Mouse (Mus musculus) neural tube, embryonic 14.5 days (tissue): ENCODE data around the gene B4galnt2. TPM values are rescaled to one million over a fixed set of nuclear protein-coding genes. Genes with fewer than 3 reads are reported as not detected.

Source experiments
- ATAC-seq: fragments of 200-750 bp; cut with Nextera tagmentation; 2 replicates; pipeline ENCODE4 v1.8.0; 2017; ENCODE audit warnings: low read depth, mild to moderate bottlenecking, moderate TSS enrichment, moderate library complexity
- H3K27ac ChIP-seq: fragments of 300-500 bp; sonication (generic); 2 replicates; pipeline ENCODE4 v1.5.1; 2014; ENCODE audit warnings: low read depth, mild to moderate bottlenecking, control low read depth, low read length, moderate library complexity, mixed read lengths
- H3K27me3 ChIP-seq: fragments of 300-500 bp; sonication (generic); 2 replicates; pipeline ENCODE4 v1.6.1; 2014; ENCODE audit warnings: low read length; ENCODE audit not compliant: control insufficient read depth, insufficient read depth
- H3K36me3 ChIP-seq: fragments of 300-500 bp; sonication (generic); 2 replicates; pipeline ENCODE4 v1.6.1; 2014; ENCODE audit warnings: low read length, mixed read lengths; ENCODE audit not compliant: control insufficient read depth, insufficient read depth
- H3K4me1 ChIP-seq: fragments of 300-500 bp; sonication (generic); 2 replicates; pipeline ENCODE4 v1.6.1; 2014; ENCODE audit warnings: low read length; ENCODE audit not compliant: control insufficient read depth, insufficient read depth
- H3K4me2 ChIP-seq: fragments of 300-500 bp; sonication (generic); 2 replicates; pipeline ENCODE4 v1.6.1; 2014; ENCODE audit warnings: mild to moderate bottlenecking, low read depth, low read length, control low read depth
- H3K4me3 ChIP-seq: fragments of 300-500 bp; sonication (generic); 2 replicates; pipeline ENCODE4 v1.5.1; 2014; ENCODE audit warnings: low read depth, low read length, control low read depth, mixed read lengths
- H3K9ac ChIP-seq: fragments of 300-500 bp; sonication (generic); replicated peaks from 2 replicates; pipeline ENCODE4 v1.6.1; 2014; ENCODE audit warnings: low read depth, mild to moderate bottlenecking, control low read depth, low read length, mixed read lengths
- H3K9me3 ChIP-seq: fragments of 300-500 bp; sonication (generic); 2 replicates; pipeline ENCODE4 v1.6.1; 2016; ENCODE audit warnings: low read length; ENCODE audit not compliant: control insufficient read depth
- WGBS: fragments of 180-500 bp; shearing (Covaris S2); extraction: QIAGEN DNeasy Blood & Tissue Kit; methylation state at CpG from one replicate; pipeline ENCODE4 v1.1.7; 2014; 5-methylcytosine and 5-hydroxymethylcytosine counted together
- polyA plus RNA-seq: library from polyadenylated mRNA; unstranded; fragments of >200 nt; fragmentation: Nextera tagmentation; extraction: Ambion mirVana; gene quantifications from 2 replicates; pipeline ENCODE4 v1.2.1, GENCODE M21; 2014

The B4galnt2 gene
- polyA plus RNA-seq, 1 experiment from 2014 or later, result not detected

DNA sequence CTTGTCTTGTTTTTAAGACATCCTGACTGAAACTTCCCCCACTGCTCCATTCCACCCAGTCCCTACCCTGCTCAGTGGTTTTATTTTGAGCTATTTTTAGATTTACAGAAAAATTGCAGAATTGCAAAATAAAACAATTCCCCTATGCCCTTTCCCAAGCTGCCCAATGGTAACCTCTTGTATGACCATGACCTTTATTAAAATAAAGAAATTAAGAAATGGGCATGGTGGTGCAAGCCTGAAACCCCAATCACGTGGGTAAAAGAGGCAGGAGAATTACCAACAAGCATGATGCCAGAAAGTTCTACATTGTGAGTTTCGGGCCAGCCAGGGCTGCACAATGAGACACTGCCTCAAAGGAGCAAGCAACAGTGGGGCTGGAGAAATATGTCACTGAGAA, 63.8 kb downstream of the B4galnt2 start:
- H3K9ac ChIP-seq, result no peak overlapping the region
- no peaks in the 10 kb centered on the region for H3K9me3 ChIP-seq
- no peak for ATAC-seq
- no peaks in the 10 kb centered on the region for H3K27me3 ChIP-seq
- no peak overlapping the region for H3K4me3 ChIP-seq
- WGBS, result 81% methylated on average over 2 of the region's 2 CpGs
- no peak overlapping the region for H3K4me2 ChIP-seq
- no peaks in the 10 kb centered on the region for H3K4me1 ChIP-seq
- no peaks in the 10 kb centered on the region for H3K36me3 ChIP-seq
- H3K27ac ChIP-seq, result no peak overlapping the region

DNA sequence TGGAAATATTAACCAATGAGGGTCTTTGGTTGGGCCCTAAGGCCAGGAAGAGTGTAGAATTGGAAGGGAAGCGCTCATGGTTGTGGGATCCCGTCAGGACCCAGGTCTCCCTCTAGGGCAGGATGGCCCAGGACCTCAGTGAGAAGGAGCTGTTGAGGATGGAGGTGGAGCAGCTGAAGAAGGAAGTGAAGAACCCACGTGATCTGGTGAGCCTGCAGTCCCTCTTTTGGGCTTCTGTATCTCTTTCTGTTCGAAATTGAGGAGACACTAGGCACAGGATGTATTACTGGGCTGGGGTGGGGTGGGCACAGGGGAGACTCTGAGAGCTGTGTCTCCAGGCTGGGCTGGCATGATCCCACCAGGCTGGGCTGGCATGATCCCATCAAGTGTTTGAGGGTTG, 69.8 kb downstream of the B4galnt2 start:
- no peak overlapping the region for H3K4me3 ChIP-seq
- ATAC-seq, result no peak
- no peak overlapping the region for H3K9ac ChIP-seq
- no peaks in the 10 kb centered on the region for H3K36me3 ChIP-seq
- WGBS, result 71% methylated on average over 4 of the region's 4 CpGs
- H3K4me2 ChIP-seq, result no peak overlapping the region
- no peak overlapping the region for H3K27ac ChIP-seq
- no peaks in the 10 kb centered on the region for H3K4me1 ChIP-seq
- no peaks in the 10 kb centered on the region for H3K27me3 ChIP-seq
- H3K9me3 ChIP-seq, result no peaks in the 10 kb centered on the region

DNA sequence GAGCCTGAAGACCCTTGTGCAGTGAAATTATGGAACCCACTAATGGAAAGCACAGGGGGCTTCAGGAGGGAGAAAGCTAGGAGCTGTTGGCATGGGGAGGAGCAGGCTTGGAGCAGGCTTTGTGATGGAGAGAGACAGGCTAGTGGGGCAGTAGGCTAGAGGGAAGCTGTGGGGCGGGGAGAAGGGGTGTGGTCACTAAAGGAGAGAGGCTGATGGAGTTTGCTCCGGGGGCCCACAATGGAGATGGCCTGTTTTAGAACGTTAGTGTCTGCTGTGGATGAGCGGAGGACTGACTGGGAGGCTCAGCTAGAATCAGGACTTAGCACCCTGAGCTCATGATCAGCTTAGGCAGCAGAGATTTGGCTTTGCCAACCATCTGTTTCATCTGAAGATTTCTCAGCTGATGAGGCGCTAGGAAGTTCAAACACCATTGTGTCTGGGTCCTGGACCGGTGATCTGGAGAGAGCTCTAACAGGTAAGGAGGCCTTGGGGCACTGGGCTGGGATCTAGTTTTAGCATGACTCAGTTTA, 71.2 kb downstream of the B4galnt2 start:
- no peak for ATAC-seq
- Histone ChIP-seq H3K27ac (no peak overlapping the region), H3K27me3 (no peaks in the 10 kb centered on the region), H3K4me3 (no peak overlapping the region), H3K4me1 (no peaks in the 10 kb centered on the region), H3K36me3 (no peaks in the 10 kb centered on the region), H3K9me3 (no peaks in the 10 kb centered on the region), H3K4me2 (no peak overlapping the region), H3K9ac (no peak overlapping the region)
- WGBS, result 53% methylated on average over 6 of the region's 6 CpGs

DNA sequence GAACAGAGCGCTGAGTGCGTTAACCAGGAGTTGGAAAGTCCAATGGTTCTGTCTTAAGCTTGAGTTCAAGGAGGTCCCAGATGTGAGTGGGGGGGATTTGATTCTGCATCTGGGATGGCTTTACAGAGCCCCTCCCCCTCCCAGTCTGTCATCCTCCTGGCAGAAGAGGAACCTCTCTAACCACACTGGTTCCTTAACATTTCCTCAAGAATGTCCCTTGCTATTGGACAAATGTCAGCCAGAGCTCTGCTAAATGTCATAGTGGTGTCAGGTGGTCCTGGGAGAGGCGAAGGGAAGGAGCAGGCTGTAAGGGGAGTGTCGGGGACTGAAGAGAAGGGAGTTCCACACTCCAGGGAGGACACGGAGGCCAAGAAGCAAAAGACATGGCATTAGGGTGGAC, 71.7 kb downstream of the B4galnt2 start:
- H3K4me2 ChIP-seq, result no peak overlapping the region
- no peak overlapping the region for H3K27ac ChIP-seq
- no peak overlapping the region for H3K4me3 ChIP-seq
- H3K36me3 ChIP-seq, result no peaks in the 10 kb centered on the region
- 75% methylated on average over 5 of the region's 5 CpGs for WGBS
- no peaks in the 10 kb centered on the region for H3K4me1 ChIP-seq
- no peaks in the 10 kb centered on the region for H3K9me3 ChIP-seq
- ATAC-seq, result no peak
- no peaks in the 10 kb centered on the region for H3K27me3 ChIP-seq
- no peak overlapping the region for H3K9ac ChIP-seq

DNA sequence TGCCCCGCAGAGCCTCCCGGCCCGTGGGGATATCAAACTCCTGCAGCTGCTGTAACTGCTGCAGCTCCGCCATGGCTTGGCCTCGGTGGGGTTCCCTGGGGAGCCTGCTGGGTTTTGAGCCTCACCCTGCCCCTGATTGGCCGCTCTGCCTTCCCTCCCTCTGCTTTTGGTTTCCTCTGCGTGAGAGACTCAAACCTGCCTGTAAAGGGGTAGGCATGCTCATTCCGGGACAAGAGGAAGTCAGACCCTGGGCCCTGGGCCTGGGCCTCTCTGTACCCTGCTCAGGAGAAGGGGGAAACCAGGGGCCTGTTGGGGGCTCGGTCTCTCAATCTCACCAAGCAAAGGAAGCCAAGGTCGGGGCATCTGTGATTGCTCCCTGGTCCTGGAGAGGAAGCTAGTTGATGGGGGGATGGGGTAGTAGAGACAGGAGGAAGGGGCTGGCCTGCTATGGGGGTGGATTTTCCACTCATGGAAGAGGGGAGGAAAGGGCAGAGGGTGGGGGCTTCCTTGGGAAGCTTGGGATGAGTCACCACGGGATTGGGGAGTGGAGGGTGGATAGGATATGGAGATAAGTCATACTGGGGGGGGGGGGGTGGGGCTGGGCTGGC, 72.5 kb downstream of the B4galnt2 start, which contains the start of gene Abi3:
TSS of gene Abi3 (minus strand) at position 403 of the 608 bp plus-strand sequence.
- Histone ChIP-seq H3K27ac (no peak within 1 kb of the TSS), H3K27me3 (no peaks in the 10 kb centered on the region), H3K9ac (no peak within 1 kb of the TSS), H3K9me3 (no peaks in the 10 kb centered on the region), H3K4me3 (no peak within 1 kb of the TSS), H3K4me1 (no peaks in the 10 kb centered on the region), H3K4me2 (no peak within 1 kb of the TSS), H3K36me3 (no peaks in the 10 kb centered on the region)
- no peak for ATAC-seq
- WGBS, result 12% methylated on average over 11 of the region's 11 CpGs

DNA sequence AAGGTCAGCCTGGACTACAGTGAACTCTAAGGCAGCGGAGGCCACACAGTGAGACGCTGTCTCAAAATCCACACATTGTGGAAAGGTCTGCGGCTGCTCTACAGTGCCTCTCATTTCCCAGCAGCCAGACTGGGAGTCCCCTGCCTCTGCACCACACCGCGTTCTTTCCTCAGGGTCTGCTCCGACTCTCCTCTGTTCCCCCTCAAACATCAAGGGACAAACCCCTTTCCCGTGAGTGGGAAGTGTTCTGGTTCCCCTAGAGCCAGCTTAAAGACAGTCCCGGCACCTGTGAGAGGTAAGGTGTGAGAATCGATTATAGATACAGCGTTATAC, 73.2 kb downstream of the B4galnt2 start:
- no peaks in the 10 kb centered on the region for H3K9me3 ChIP-seq
- H3K4me1 ChIP-seq, result no peaks in the 10 kb centered on the region
- no peak overlapping the region for H3K9ac ChIP-seq
- 63% methylated on average over 10 of the region's 10 CpGs for WGBS
- no peak overlapping the region for H3K4me2 ChIP-seq
- no peaks in the 10 kb centered on the region for H3K27me3 ChIP-seq
- no peak for ATAC-seq
- H3K27ac ChIP-seq, result no peak overlapping the region
- no peak overlapping the region for H3K4me3 ChIP-seq
- no peaks in the 10 kb centered on the region for H3K36me3 ChIP-seq

DNA sequence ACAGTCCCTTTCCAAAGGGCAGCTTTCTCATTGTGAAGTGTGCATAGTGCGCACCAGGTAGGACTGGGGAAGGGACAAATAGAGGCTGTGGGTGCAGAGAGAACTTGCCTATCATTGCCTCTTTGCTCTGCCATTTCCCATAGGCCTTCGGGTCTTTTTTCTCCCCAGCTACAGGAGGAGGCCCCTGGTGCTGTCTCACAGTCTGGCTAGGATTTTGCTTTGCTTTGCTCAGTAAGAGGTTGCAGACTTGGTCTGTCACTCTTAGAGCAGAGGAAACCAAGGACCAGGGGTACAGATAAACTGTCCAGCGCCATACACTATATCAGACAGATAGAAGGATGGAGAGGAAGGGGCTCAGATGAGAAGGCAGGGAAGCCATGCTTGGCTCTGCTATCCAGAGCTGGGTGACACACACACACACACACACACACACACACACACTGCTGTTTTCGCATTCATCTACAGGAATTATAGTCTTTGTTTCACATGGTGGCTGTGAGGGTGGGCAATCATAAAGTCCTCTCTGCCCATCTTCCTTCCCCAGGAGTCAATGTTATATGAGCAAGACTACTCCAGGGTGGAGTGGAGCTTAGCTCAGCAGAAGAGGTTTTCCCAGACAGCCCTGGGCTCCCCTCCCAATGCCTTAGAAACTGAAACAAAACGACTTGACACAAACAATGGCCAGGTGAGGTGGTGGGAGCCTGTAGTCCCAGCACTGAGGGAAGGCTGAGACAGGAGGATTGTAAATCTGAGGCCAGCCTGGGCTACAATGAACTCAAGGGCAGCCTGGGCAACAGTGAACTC, 73.8 kb downstream of the B4galnt2 start:
- Histone ChIP-seq H3K36me3 (no peaks in the 10 kb centered on the region), H3K4me2 (no peak overlapping the region), H3K27me3 (no peaks in the 10 kb centered on the region), H3K4me3 (no peak overlapping the region), H3K9me3 (no peaks in the 10 kb centered on the region), H3K9ac (no peak overlapping the region), H3K27ac (no peak overlapping the region), H3K4me1 (no peaks in the 10 kb centered on the region)
- no peak for ATAC-seq
- 75% methylated on average over 5 of the region's 5 CpGs for WGBS

DNA sequence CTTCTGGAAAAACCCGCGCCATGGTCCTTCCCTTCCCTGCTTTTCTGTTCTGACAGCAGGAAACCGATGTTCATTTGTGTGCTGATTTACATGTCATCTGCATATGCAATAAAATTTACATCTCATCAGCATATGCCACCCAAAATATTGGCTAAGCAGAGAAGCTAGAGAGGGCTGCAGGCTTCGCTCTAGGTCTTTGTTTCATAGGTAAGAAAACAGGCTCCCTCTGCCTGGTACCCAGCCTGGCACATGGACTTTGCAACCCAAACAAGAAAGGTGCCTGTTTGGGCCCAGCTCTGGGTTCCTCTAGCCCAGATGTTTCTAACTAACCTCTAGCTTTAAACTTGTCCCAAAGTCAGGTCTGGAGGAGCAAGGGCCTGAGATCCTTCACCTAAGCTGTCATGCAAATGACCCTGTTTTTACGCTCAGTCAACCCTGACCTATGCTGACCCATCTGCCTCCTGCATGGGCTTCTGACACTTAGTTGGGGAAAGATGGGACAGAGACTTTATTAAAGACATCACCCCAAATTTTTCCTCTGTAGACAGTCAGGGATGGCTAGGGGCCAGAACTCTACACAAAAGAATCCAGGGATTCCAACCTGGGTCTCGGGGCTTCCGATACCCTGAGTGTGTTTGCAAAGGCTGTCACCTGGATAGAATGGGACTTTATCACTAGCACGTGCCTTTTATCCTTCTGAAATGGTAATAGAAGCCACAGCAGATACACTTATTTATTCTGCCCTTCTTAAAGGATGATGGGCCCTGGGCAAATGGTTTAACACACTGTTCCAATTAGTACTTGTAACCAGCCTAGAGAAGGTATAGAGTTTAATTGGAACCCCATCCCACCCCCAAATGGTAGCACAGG, 75.5 kb downstream of the B4galnt2 start:
- Histone ChIP-seq H3K4me3 (no peak overlapping the region), H3K36me3 (no peaks in the 10 kb centered on the region), H3K27ac (no peak overlapping the region), H3K27me3 (peaks cover 13% of the 10 kb centered on the region; the same call in 1 of the 2 replicates), H3K9ac (no peak overlapping the region), H3K9me3 (no peaks in the 10 kb centered on the region), H3K4me1 (no peaks in the 10 kb centered on the region), H3K4me2 (no peak overlapping the region)
- WGBS, result 73% methylated on average over 8 of the region's 8 CpGs
- no peak for ATAC-seq
